Mouse (Mus musculus) embryonic facial prominence, embryonic 11.5 days (tissue): ENCODE measurements around the gene Ceacam20. TPM values are rescaled to one million over a fixed set of nuclear protein-coding genes. Genes with fewer than 3 reads are reported as not detected.
"Not testable (repeated sequence)": the region's sequence is repeated elsewhere in the genome, so short reads cannot be mapped to it uniquely, and the experiment has no call there.

Experiments
- ATAC-seq: fragments of 200-750 bp; cut with Nextera tagmentation; replicated peaks from 2 replicates; pipeline ENCODE4 v1.8.0; 2017; ENCODE audit warnings: low read depth; ENCODE audit not compliant: insufficient number of reproducible peaks, low FRiP score, low TSS enrichment
- DNase-seq: peaks from one replicate; pipeline ENCODE4 v3.0.0-alpha.2; 2015; ENCODE audit warnings: low spot score
- H3K27ac ChIP-seq: fragments of 300-500 bp; sonication (generic); replicated peaks from 2 replicates; pipeline ENCODE4 v1.5.1; 2014; ENCODE audit warnings: mild to moderate bottlenecking, low read depth, low read length, control low read depth
- H3K27me3 ChIP-seq: fragments of 300-500 bp; sonication (generic); 2 replicates; pipeline ENCODE4 v1.6.1; 2014; ENCODE audit warnings: mild to moderate bottlenecking, low read length, moderate library complexity, mixed read lengths; ENCODE audit not compliant: control insufficient read depth, insufficient read depth
- H3K36me3 ChIP-seq: fragments of 300-500 bp; sonication (generic); replicated peaks from 2 replicates; pipeline ENCODE4 v1.6.1; 2014; ENCODE audit warnings: low read depth, mild to moderate bottlenecking, low read length, moderate library complexity, mixed read lengths; ENCODE audit not compliant: control insufficient read depth, insufficient read depth
- H3K4me1 ChIP-seq: fragments of 300-500 bp; sonication (generic); 2 replicates; pipeline ENCODE4 v1.6.1; 2014; ENCODE audit warnings: low read length, mixed read lengths; ENCODE audit not compliant: control insufficient read depth, insufficient read depth
- H3K4me2 ChIP-seq: fragments of 300-500 bp; sonication (generic); 2 replicates; pipeline ENCODE4 v1.6.1; 2014; ENCODE audit warnings: low read depth, mild to moderate bottlenecking, control low read depth, low read length, moderate library complexity
- H3K4me3 ChIP-seq: fragments of 300-500 bp; sonication (generic); 2 replicates; pipeline ENCODE4 v1.5.1; 2014; ENCODE audit warnings: low read depth, low read length, control low read depth
- H3K9ac ChIP-seq: fragments of 300-500 bp; sonication (generic); replicated peaks from 2 replicates; pipeline ENCODE4 v1.6.1; 2014; ENCODE audit warnings: mild to moderate bottlenecking, control low read depth, low read length
- H3K9me3 ChIP-seq: fragments of 300-500 bp; sonication (generic); replicated peaks from 2 replicates; pipeline ENCODE4 v1.6.1; 2016; ENCODE audit warnings: mild to moderate bottlenecking, low read length, inconsistent platforms, mixed read lengths; ENCODE audit not compliant: control insufficient read depth
- WGBS: fragments of 180-500 bp; shearing (Covaris S2); extraction: QIAGEN DNeasy Blood & Tissue Kit; methylation state at CpG from one replicate; pipeline ENCODE4 v1.1.7; 2014; 5-methylcytosine and 5-hydroxymethylcytosine counted together
- polyA plus RNA-seq: library from polyadenylated mRNA; unstranded; fragments of >200 nt; fragmentation: Nextera tagmentation; extraction: Ambion mirVana; gene quantifications from 2 replicates; pipeline ENCODE4 v1.2.1, GENCODE M21; 2014

The Ceacam20 gene
- polyA plus RNA-seq, 1 experiment from 2014 or later, result not detected

DNA sequence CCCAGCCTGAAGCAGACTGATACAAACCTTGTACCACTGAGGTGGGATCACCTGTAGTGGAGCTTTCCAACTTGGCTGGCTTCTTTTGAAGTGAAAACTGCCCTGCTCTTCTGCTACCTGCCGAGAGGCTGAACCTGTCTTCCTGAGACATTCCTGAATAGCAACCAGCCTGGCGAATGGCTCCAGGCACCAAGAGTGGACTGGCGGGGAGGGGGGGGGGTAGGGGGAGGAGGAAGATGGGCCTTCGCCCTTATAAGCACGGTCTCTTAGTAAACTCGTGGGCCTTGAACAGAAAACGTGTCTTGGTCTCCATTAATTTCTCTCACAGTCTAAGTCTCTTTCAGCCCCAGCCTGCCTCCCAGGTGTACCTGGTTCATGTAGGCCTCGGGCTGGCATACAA, 26.0 kb downstream of the Ceacam20 start, which contains the start of gene Nlrp9b:
Nlrp9b (plus strand) TSS at position 301 of the 400 bp plus-strand sequence.
- H3K4me3 ChIP-seq, H3K36me3 ChIP-seq, H3K9me3 ChIP-seq, H3K9ac ChIP-seq, DNase-seq, H3K4me1 ChIP-seq, ATAC-seq, H3K27ac ChIP-seq, H3K27me3 ChIP-seq, H3K4me2 ChIP-seq: not testable (repeated sequence)
- 64% methylated on average over 7 of the region's 8 CpGs for WGBS

- not testable (repeated sequence) for H3K9ac ChIP-seq, H3K27ac ChIP-seq, H3K36me3 ChIP-seq, H3K4me2 ChIP-seq, H3K4me1 ChIP-seq, DNase-seq, ATAC-seq, H3K4me3 ChIP-seq, H3K9me3 ChIP-seq, H3K27me3 ChIP-seq
- 65% methylated on average over 3 of the region's 3 CpGs for WGBS
Observed at GRCm38 (mm10) chr7:19996721-19997120, 31.5 kb downstream of the Ceacam20 start.

DNA sequence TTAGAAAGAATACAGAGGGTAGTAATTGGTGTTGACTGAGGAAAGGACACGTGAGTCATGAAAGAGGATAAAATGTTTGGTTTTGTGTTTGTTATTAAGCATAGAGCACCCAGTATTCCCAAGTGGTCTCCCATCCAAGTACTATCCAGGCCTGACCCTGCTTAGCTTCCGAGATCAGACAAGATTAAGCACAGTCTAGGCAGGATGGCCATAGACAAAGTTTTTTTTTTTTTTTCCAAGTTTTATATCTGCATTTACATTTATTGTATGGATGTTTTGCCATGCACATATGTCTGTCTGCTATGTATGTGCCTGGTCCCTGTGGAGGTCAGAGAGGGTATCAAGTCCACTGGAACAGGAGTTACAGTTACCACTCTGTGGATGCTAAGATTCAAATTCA, 44.8 kb downstream of the Ceacam20 start:
- no peaks in the 10 kb centered on the region for H3K36me3 ChIP-seq
- H3K4me2 ChIP-seq, result no peak overlapping the region
- no peaks in the 10 kb centered on the region for H3K27me3 ChIP-seq
- H3K27ac ChIP-seq, result no peak overlapping the region
- H3K9ac ChIP-seq, result no peak overlapping the region
- no peak overlapping the region for H3K4me3 ChIP-seq
- ATAC-seq, result no peak
- no peaks in the 10 kb centered on the region for H3K9me3 ChIP-seq
- no peak for DNase-seq
- H3K4me1 ChIP-seq, result no peaks in the 10 kb centered on the region
- WGBS, result 71% methylated on average over 2 of the region's 2 CpGs

Other genes with a start within 250 kb of the Ceacam20 start
- 123 and 131 TPM in 2 replicates for gene Tomm40, start 250.0 kb upstream of the Ceacam20 start, polyA plus RNA-seq
- gene Nectin2, start 214.9 kb upstream of the Ceacam20 start, polyA plus RNA-seq, result 69.8 and 73.0 TPM in 2 replicates
- 43.8 and 52.0 TPM in 2 replicates for gene Bcam, start 194.4 kb upstream of the Ceacam20 start, polyA plus RNA-seq
- gene Cblc, start 168.6 kb upstream of the Ceacam20 start, polyA plus RNA-seq, result 1.1 and 1.7 TPM in 2 replicates
- gene Bcl3, start 142.6 kb upstream of the Ceacam20 start, polyA plus RNA-seq, result 1.4 and 2.2 TPM in 2 replicates
- gene Gm19345, start 113.4 kb upstream of the Ceacam20 start, polyA plus RNA-seq, result not detected in 2 replicates
- gene Ceacam16, start 104.1 kb upstream of the Ceacam20 start, polyA plus RNA-seq, result not detected in 2 replicates
- gene Ceacam19, start 77.4 kb upstream of the Ceacam20 start, polyA plus RNA-seq, result not detected in 2 replicates
- 4.2 and 4.8 TPM in 2 replicates for gene Pvr, start 44.3 kb upstream of the Ceacam20 start, polyA plus RNA-seq
- gene Igsf23, start 14.7 kb upstream of the Ceacam20 start, polyA plus RNA-seq, result not detected in 2 replicates
- gene Nlrp9b, start 26.1 kb downstream of the Ceacam20 start, polyA plus RNA-seq, result not detected in 2 replicates
- gene Vmn1r91, start 134.3 kb downstream of the Ceacam20 start, polyA plus RNA-seq, result not detected in 2 replicates
- not detected in 2 replicates for gene Gm16442, start 157.2 kb downstream of the Ceacam20 start, polyA plus RNA-seq
- not detected in 2 replicates for gene Vmn1r93, start 173.7 kb downstream of the Ceacam20 start, polyA plus RNA-seq
- gene Vmn1r94, start 203.0 kb downstream of the Ceacam20 start, polyA plus RNA-seq, result not detected in 2 replicates
- not detected in 2 replicates for gene Vmn1r95, start 228.3 kb downstream of the Ceacam20 start, polyA plus RNA-seq
- gene Gm6164, start 240.2 kb downstream of the Ceacam20 start, polyA plus RNA-seq, result not detected in 2 replicates